Mouse (Mus musculus) ovary, postnatal 14 days (tissue): Measurements from ENCODE around the gene Rhcg.
A peak's percentile ranks its signal among the peaks of the same experiment; 100 is the strongest.

ENCODE experiments used
- DNase-seq: peaks from one replicate; pipeline ENCODE4 v3.0.0; 2022; ENCODE audit warnings: low spot score

The Rhcg gene

DNA sequence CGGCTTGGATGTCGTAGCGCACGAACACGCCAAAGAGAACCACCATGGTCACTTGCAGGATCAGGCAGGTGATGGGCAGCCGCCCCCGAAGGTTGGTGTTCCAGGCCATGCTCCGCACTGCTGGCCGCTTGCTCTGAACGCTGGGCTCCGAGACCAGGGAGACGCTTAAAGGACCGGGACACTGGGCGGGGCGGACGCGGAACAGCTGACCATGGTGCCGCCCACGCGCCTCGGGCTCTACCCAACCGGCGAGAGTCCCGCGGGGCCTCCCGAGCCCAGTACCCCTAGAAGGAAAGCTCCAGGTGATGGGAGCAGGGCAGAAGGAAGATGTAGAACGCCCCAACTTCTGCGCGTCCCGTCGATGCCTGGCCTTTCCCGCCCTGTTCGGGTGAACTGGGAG, at the start of gene Rhcg:
Gene Rhcg, minus strand, starts transcription at position 240 of the 400 bp plus-strand sequence.
- DNase-seq = no peak

DNA sequence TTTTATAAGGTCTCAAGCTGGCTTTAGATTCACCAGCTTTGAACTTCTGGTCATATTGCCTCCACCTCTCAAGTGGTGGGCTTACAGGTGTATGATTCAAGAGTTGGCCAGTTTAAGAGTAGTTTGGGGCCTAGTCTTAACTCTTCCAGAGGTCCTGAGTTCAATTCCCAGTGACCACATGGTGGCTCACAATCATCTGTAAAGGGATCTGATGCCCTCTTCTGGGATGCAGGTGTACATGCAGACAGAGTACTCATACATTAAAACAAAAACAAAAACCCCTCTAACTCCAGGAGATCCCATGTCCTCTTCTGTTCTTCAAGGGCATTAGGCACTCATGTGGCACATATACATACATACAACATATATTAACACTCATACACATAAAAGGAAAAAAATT, 49.2 kb upstream of the Rhcg start:
- no peak for DNase-seq

DNA sequence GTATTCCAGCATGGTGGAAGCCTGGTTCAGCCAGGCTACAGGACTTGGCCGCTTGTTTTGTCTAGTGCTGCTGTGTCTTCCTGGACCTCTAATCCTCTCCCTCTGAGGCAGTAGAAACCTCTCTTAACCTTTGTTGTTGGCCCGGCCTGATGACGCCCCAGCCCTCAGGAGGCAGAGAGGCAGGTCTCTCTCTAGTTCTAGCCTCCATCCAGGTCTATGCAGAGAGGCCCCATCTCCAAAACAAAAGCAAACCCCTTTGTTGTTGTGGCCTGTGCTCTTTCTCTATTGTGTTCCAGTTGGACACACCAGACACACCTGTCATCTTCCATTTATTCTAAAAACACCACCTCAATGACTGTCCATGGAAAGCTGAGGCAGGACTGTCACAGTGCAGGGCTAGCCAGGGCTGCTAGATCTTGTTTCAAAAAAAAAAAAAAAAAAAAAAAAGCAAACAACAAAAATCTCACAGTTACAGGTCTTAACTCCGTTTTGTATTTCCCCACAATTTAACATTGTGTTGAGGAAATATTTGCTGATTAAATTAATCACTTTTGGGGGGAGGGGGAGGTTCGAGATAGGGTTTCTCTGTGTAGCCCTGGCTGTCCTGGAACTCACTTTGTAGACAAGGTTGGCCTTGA, 43.9 kb upstream of the Rhcg start:
- no peak for DNase-seq

DNA sequence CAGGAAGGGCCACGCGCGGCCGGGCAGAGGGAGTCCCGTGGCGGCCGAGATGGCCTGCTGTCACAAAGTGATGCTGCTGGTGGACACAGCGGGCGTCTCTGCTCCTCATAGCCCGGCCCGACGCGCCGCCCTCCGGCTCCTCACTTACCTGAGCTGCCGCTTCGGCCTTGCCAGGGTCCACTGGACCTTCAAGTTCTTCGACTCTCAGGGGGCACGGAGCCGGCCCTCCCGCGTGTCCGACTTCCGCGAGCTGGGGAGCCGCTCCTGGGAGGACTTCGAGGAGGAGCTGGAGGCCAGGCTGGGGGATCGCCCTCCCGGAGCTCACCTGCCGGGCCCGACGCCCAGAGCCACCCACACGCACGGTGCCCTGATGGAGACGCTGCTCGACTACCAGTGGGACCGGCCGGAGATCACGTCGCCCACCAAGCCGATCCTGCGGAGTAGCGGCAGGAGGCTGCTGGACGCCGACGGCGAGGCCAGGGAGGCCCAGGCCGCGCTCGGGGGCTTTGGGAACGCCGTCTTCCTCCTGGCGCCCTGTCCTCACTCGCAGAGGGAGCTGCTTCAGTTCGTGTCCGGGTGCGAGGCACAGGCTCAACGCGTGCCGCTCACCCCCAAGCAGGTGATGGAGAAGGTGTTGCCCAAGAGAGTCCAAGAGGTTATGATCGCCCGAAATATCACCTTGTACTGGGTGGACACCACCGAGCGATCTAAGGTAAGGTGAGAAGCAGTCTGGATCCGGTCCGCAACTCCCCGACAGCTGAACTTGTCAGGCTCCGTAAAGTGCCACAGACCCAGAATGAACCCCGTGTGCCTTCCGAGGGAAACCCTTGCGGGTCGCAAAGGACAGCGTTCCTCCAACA, 43.1 kb upstream of the Rhcg start:
- no peak for DNase-seq

DNA sequence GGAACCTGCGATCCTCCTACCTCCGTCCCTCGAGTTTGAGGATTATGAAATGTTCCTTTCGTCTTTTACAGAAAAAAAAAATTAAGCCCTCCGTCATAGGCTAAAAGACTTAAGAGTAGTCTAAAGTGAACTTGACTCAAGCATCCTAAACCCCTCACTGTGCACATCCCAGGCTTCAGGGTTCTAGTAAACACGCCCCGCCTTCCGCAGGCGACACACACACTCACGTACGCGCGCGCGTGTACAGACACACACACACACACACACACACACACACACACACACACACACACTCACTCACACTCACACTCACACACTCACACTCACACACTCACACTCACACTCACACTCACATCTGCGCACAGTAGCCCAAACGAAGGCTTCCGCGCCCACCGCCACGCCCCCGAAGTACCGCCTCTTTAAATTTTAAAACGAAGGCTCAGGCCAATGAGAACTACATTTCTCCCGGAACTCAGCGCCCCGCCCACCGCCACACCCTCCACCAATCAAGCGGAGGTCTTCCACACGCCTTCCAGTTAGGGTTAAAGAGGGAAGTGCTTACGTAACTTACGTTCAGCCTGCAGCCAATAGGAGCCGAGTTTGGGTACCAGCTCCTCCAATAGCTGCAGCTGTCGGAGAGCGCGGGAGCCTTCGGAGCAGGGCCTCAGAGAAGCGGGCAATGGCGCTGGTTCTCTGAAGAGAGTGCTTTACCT, 42.3 kb upstream of the Rhcg start, which contains the start of gene Ticrr:
Gene Ticrr, plus strand, starts transcription at position 619 of the 713 bp plus-strand sequence.
- peak; percentile 91 for DNase-seq

DNA sequence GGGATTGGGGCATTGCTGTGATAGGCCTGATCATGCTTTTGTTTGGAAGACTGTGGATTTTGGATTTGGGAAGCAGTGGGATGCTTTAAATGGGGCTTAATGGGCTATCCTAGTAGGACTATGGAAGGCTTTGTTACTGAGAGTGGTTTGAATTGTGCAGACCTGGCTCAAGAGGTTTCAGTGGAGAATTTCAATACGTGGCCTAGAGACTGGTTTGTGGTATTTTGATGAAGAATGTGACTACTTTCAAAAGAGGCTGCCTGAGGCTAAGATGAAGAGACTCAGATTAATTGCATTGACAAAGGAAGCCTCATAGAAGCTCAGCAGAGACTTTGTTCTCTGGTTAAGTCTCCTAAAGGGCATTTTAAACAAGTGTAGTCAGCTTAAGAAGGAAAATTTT, 37.1 kb upstream of the Rhcg start:
- no peak for DNase-seq

DNA sequence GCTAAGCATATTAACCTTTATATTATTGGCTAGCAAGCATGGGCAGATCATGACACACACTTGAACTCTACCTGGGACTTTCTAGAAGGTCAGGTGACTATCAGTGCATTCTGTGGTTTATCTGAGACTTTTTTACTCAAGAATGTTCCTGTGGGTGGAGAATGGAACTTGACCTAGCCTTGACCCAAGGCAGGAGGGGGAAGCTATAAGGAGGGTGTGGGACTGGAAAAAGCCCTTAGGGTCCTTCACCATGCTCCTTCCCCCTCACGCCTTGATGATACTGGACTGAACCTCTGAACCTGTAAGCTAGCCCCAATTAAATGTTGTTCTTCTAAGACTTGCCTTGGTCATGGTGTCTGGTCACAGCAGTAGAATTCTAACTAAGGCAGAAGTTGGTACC, 36.7 kb upstream of the Rhcg start:
- no peak for DNase-seq

DNA sequence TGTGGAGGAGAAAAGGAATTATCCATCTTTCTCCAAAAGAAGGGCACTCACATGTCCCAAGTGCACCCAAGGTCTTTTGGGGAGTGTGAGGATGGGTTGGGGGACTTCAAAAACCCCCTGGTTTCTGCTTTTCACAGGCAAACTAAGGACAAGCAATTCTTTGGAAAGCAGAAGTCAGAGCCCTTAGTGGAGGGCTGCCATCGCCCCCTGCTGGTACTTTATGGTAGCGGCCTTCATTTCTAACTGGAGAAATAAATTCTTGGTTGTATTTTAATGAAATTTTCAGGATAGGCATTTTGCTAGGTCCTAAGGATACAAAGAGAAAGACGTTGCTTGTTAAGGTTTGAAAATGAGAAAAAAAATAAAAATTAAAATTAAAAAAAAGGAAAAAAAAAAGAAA, 31.5 kb upstream of the Rhcg start:
- DNase-seq = peak; percentile 42

DNA sequence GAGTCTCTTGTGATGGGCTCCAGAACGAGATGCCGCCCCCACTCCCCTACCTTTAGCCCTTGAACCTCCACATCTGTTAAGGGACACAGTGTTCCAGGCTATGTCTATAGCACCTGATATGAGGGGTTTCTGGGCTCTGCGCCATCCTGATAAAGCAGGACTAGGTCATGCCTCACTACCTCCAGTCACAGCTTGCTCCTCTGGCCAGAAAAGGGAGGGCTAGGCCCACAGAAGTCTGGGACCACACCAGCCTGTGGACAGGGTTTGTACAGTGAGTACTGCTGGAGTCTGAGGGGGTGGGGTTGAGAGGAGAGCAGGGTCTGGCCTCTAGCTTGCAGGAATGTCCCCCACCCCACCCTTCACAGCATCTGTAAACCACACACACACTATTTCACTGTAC, 29.8 kb upstream of the Rhcg start:
- DNase-seq = no peak

DNA sequence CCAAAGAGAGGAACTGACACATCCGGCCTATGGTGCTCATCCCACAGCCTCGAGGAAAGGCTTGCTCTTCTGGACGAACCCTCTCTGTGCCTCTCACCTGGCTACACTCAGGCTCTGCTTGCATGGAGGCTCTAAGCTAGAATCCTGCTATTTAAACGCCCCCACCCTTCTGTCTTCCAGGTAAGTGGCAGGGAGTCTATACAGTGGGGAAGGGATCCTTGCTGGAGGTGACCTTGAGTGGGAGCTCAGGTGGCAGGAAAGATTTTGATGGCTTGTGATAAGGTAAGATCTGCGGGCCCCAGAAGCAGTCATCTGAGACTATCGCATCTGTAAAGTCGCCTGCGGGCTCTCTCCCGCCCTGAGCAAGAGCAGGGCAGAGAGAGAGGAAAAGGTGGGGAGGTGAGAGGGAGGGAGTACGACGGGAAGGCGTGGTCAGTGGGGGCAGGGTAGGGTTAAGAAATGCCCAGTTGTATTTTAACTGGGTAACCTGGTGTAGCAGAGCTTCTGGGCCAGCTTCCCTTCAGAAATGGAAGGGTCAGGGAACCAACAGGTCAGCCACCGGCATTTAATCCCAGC, 14.4 kb upstream of the Rhcg start:
- no peak for DNase-seq

DNA sequence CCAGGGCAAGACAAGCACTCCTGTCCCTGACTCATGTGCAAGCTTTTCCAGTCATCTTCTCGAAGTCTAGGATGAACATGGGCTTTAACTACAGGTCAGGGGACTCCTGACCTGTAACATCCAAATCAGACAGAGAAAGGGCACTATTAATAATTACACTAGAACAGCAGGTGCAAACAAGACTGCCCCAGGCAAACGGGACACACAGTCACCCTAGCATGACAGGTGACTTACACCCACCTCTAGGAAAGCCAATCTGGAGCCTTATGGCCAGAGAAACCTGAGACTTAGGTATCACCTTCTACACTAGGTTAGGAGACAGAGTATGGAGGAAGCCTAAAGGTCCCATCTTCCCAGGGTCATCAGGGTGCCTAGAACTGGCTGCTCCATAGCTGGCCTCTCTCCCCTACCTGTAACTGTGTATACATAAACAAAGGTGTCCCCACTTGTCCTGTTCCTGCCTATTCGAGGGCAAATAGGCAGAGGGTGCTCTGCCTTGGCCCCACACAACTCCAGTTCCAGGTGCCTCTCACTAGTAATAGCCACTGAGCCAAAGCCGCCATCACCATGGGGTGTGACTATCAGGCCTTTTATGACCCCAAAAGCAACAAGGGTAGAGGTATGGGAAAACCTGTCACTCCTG, 10.9 kb upstream of the Rhcg start:
- no peak for DNase-seq

DNA sequence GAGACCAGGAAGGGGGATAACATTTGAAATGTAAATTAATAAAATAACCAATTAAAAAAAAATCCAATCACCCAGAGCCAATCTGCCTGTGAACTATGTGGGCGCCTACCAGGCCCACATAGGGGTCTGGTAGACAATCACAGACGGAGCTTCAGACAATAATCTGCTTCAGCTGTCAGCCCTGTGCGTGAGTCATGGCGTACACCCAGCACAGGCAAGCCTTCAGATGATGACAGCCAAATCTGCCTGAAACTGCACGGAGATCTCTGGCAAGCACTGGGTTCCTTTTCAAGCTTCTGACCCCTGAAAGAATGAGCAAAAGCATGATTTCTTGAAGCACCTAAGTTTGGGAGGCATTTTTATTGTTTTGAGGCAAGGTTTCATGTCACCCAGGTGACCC, 8.7 kb upstream of the Rhcg start:
- no peak for DNase-seq

DNA sequence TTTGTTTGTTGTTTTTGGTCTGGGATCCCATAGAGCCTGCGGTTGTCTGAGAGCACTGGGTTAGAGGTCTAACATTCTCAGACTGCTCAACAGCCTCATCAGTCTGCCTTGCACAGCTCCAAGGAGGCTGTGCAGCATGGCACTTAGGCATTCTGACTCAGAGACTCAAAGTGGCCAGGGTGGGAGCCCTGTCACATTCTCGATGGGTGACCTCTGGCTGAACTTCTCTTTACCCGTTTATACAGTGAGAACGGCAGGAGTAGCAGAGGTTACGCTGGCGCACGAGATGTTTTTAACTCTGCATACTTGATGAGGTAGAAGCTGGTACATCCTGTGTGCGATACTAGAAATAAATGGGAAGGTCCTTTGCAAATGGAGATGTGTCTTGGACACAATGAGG, 5.6 kb upstream of the Rhcg start:
- no peak for DNase-seq

DNA sequence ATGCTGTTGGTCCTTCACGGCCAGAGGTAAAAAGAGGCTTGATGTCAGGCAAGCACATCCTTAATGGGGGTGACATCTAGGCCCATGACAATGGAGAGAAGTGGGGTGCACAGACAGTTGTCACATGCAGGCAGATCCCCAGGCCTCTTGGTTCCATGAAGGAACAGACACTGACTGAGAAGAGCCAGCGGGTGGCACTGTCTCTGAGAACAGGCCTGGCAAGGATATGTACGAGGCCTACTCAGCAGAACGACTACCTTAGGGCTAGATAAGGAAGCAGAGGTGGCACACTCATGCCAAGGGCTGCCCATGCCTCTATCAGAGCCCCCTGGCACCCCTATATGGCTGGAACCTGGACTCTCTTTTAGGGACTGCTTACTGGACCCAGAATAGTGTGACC, 2.0 kb upstream of the Rhcg start:
- no peak for DNase-seq

DNA sequence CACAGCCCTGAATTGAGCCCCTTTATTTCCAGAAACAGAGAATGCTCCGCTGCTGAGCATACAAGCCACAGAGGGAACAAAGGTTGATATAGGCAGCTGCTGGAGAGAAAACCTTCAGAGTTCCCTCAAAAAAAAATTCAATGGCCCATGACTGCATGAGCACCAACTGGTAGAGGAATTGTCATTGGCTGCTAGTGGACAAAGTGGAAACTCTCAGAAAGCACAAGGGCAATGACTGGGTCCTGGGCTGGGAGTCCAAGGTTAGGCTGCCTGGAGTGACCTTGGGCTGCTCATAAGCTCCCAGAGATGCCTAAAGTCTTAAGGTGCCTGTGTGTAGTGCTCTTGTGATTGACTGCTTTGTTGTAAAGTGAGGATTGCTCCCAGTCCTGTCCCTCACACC, 1.5 kb downstream of the Rhcg start:
- no peak for DNase-seq

DNA sequence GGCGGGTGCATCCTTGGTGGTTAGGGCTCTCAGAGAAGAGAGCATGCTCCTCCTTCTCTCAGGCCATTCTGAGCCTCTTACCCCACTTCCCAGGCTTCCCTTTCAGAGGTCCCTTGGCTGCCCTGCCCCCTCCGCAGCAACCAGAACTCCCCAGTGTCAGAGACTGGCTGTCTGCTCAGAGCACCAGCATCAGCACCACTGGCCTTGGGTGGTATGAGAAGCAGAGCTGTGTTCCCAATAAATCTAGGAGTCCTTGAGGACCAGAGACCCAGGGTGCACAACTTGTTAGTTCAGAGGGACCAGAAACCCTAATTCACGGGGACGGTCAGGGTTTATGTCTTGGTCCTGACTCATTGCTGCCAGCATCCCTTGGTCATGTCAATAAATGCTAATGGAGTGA, 2.4 kb downstream of the Rhcg start:
- DNase-seq = no peak

DNA sequence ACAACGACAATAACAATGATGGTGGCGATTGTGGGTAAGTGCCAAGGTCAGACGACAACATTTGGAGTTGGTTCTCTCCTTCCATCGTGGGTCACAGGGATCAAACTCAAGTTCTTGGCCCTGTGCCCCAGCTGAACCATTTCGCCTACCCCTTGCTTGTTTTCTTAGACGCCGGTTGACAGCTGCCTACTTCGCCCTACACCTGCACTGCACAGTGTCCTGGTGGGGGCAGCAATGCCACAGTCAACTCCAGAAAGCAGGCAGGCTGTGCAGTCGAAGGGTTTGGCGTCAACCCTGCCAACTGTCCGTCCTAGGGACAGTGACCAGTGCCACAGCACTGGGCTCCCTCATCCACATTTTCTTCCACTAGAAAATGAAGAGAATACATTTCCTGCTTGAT, 4.1 kb downstream of the Rhcg start:
- DNase-seq = no peak

DNA sequence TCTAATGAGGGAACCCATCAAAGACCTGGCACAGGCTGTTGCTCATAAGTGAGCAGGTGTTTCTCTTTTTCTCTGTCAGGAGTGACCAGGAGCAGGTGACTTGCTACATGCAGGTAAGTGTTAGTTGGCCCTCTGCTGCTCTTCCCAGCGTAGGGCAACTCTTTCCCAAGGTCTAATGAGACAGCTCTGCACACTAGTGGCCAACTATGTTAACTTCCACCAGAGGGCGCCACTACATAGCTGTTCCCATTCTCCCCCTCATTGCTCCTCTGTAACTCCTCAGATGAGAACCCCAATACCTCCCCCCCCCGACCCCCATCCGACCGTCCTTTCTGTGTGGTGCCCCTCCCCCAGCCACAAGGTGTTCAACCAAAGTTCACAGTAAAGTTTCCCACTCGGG, 4.7 kb downstream of the Rhcg start:
- peak; percentile 53 for DNase-seq

DNA sequence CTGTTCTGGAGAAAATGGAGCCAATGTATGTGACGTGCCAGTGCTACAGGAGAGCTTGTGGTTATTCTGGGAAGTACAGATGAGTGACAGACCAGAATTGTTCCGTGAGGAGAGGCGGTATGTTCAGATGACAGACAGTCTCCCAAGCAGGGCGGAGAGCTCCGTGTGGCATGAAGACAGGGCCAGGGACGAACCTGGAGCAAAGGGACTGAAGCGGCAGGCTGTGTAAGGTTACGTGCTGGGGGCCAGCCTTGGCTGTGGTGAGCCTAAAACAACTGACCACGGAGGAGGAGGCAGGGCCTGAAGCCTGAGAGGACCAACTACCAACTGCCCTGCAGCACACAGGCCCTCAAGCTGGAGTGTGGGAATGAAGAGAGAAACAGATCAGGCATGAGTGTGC, 5.6 kb downstream of the Rhcg start:
- no peak for DNase-seq

DNA sequence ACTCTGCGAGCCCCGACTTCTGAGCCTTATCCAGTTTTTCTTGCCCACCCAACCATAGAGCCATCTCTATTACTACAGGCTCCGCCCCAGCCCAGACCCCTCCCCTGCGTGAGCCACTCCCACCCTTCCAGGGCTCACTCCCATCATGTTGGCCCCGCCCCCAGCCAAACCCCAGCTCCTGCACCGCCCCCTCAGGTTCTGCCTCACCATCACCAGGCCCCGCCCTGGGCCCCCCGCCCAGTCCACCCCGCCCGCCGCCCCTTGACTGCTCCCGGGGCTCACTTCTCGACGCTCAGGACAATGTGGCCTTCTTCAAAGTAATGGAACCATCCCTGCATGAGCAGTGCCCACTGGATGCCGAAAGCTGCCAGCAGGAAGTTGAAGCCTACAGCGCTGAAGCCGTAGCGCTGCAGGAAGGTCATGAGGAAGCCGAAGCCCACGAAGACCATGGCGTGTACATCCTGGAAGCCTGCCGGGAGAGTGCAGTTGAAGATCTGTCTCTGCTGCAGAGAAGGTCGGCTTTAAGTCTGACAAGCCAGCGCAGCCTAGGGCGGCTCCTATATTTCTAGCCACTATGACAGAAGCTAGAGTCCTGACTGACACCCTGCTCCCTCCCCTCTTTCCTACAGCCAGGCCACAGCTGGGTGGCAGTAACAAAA, 10.1 kb downstream of the Rhcg start:
- no peak for DNase-seq

DNA sequence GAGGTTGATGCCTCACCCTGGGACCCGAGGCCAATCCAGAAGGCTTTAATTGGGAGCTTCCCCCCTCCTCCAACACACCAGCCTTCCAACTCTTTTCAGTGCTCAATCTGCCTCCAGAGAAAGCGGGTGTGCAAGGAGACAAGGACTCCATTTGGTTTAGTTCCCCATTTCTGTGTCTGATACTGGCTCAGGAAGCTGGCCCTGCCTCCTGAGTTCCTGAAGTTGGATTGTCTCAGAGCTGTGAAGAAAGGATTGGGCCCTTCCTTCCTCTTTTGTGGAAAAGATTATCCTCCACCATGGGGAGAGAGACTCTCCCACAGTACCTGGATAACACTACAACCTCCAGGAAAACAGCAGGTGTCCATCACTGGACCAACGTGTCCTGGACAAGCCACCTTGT, 10.7 kb downstream of the Rhcg start:
- DNase-seq = no peak

DNA sequence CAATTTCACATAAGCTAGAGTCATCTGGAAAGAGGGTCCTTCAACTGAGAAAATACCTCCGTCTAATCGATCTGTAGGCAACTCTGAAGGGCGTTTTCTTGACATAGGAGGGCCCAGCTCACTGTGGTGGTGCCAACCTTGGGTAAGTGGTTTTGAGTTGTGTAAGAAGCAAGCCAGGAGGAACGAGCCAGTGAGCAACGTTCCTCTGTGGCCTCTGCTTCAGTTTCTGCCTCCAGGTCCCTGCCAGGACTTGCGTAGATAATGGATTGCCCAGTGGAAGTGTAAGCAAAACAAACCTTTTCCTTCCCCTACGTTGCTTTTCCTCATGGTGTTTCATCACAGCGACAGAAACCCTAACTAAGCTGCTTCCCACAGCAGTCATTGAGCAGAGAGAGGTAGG, 15.5 kb downstream of the Rhcg start:
- DNase-seq = no peak
